Mouse (Mus musculus) embryonic fibroblast, embryonic 13.5 days (primary cell): ENCODE results near the gene Eif4g3. TPM values are rescaled to one million over a fixed set of nuclear protein-coding genes. Genes with fewer than 3 reads are reported as not detected.
A peak's percentile ranks its signal among the peaks of the same experiment; 100 is the strongest.

Experiments
- H3K27ac ChIP-seq: 2 replicates; pipeline ENCODE4 v1.5.1; 2012; ENCODE audit warnings: low read length, control low read depth, inconsistent platforms; ENCODE audit not compliant: insufficient read depth
- H3K4me1 ChIP-seq: 2 replicates; pipeline ENCODE4 v1.6.1; 2011; ENCODE audit warnings: low read length; ENCODE audit not compliant: control insufficient read depth, insufficient read depth
- H3K4me3 ChIP-seq: 2 replicates; pipeline ENCODE4 v1.5.1; 2011; ENCODE audit warnings: mild to moderate bottlenecking, control low read depth, low read length; ENCODE audit not compliant: insufficient read depth
- CTCF ChIP-seq: IDR thresholded peaks from 2 replicates; pipeline ENCODE4 v1.5.1; 2011; ENCODE audit warnings: mild to moderate bottlenecking, control low read depth, low read length, moderate library complexity, borderline replicate concordance; ENCODE audit not compliant: insufficient read depth
- POLR2A ChIP-seq: IDR thresholded peaks from 2 replicates; pipeline ENCODE4 v1.6.1; 2011; ENCODE audit warnings: low read depth, mild to moderate bottlenecking, control low read depth, low read length, moderate library complexity
- polyA plus RNA-seq: library from polyadenylated mRNA; stranded (reverse); fragments of >200 nt; gene quantifications from 2 replicates; pipeline ENCODE4 v1.2.4, GENCODE M21; 2011; ENCODE audit warnings: low read depth; ENCODE audit not compliant: missing spikeins, insufficient read length

Gene Eif4g3
- polyA plus RNA-seq, 1 experiment, result 83.4 TPM

- Histone ChIP-seq H3K27ac (no peak overlapping the region), H3K4me3 (no peak overlapping the region), H3K4me1 (peaks cover 6% of the 10 kb centered on the region)
- TF ChIP-seq CTCF, result no peak
- TF ChIP-seq POLR2A, result no peak
These were observed 138.9 kb downstream of the Eif4g3 start for GRCm38 (mm10) chr4:138131716-138132115.

- no peak for TF ChIP-seq CTCF
- no peak for TF ChIP-seq POLR2A
- Histone ChIP-seq H3K4me3 (no peak overlapping the region), H3K4me1 (no peaks in the 10 kb centered on the region), H3K27ac (no peak overlapping the region)
These were observed 140.5 kb downstream of the Eif4g3 start for GRCm38 (mm10) chr4:138133360-138133759.

GRCm38 (mm10) chr4:138137336-138137735, 144.5 kb downstream of the Eif4g3 start:
- Histone ChIP-seq H3K27ac (no peak overlapping the region), H3K4me3 (no peak overlapping the region), H3K4me1 (no peaks in the 10 kb centered on the region)
- TF ChIP-seq POLR2A (no peak), CTCF (no peak)

- Histone ChIP-seq H3K4me3 (no peak overlapping the region), H3K4me1 (no peaks in the 10 kb centered on the region)
- no peak for TF ChIP-seq POLR2A
- no peak for TF ChIP-seq CTCF
These were observed 145.0 kb downstream of the Eif4g3 start for GRCm38 (mm10) chr4:138137804-138138203.

GRCm38 (mm10) chr4:138138219-138138618, 145.4 kb downstream of the Eif4g3 start:
- Histone ChIP-seq H3K4me1 (no peaks in the 10 kb centered on the region), H3K27ac (no peak overlapping the region), H3K4me3 (no peak overlapping the region)
- no peak for TF ChIP-seq POLR2A
- no peak for TF ChIP-seq CTCF

More at GRCm38 (mm10) chr4:138137804-138138203, 145.0 kb downstream of the Eif4g3 start:
- no peak overlapping the region for H3K27ac ChIP-seq

GRCm38 (mm10) chr4:138141358-138141757, 148.5 kb downstream of the Eif4g3 start:
- Histone ChIP-seq H3K4me1 (no peaks in the 10 kb centered on the region), H3K4me3 (no peak overlapping the region), H3K27ac (no peak overlapping the region)
- TF ChIP-seq POLR2A, result no peak
- TF ChIP-seq CTCF, result no peak

GRCm38 (mm10) chr4:138147176-138147575, 154.4 kb downstream of the Eif4g3 start:
- Histone ChIP-seq H3K4me1 (no peaks in the 10 kb centered on the region), H3K4me3 (no peak overlapping the region), H3K27ac (no peak overlapping the region)
- TF ChIP-seq POLR2A (no peak), CTCF (no peak)

- TF ChIP-seq POLR2A (no peak), CTCF (no peak)
- Histone ChIP-seq H3K4me1 (no peaks in the 10 kb centered on the region), H3K27ac (no peak overlapping the region), H3K4me3 (no peak overlapping the region)
These were observed 157.2 kb downstream of the Eif4g3 start for GRCm38 (mm10) chr4:138149977-138150376.

- H3K4me3 ChIP-seq, result no peak overlapping the region
- no peaks in the 10 kb centered on the region for H3K4me1 ChIP-seq
- no peak for TF ChIP-seq POLR2A
- no peak for TF ChIP-seq CTCF
- no peak overlapping the region for H3K27ac ChIP-seq
These were observed 158.4 kb downstream of the Eif4g3 start for GRCm38 (mm10) chr4:138151226-138151625.

- no peak overlapping the region for H3K4me3 ChIP-seq
- H3K27ac ChIP-seq, result no peak overlapping the region
- TF ChIP-seq CTCF (peak; percentile 37; the same call in 1 of the 2 replicates), POLR2A (no peak)
- H3K4me1 ChIP-seq, result no peaks in the 10 kb centered on the region
These were observed 161.2 kb downstream of the Eif4g3 start for GRCm38 (mm10) chr4:138153980-138154379.

- Histone ChIP-seq H3K4me3 (no peak overlapping the region), H3K27ac (no peak overlapping the region; the same call in 1 of the 2 replicates), H3K4me1 (no peaks in the 10 kb centered on the region)
- TF ChIP-seq CTCF (no peak), POLR2A (no peak)
These were observed 168.1 kb downstream of the Eif4g3 start for GRCm38 (mm10) chr4:138160918-138161317.

GRCm38 (mm10) chr4:138161550-138161949, 168.7 kb downstream of the Eif4g3 start:
- TF ChIP-seq CTCF (no peak), POLR2A (no peak)
- Histone ChIP-seq H3K4me1 (no peaks in the 10 kb centered on the region), H3K27ac (no peak overlapping the region), H3K4me3 (no peak overlapping the region)
